8 mouse cellular contexts compared by ENCODE assay signal in the genomic region with DNA sequence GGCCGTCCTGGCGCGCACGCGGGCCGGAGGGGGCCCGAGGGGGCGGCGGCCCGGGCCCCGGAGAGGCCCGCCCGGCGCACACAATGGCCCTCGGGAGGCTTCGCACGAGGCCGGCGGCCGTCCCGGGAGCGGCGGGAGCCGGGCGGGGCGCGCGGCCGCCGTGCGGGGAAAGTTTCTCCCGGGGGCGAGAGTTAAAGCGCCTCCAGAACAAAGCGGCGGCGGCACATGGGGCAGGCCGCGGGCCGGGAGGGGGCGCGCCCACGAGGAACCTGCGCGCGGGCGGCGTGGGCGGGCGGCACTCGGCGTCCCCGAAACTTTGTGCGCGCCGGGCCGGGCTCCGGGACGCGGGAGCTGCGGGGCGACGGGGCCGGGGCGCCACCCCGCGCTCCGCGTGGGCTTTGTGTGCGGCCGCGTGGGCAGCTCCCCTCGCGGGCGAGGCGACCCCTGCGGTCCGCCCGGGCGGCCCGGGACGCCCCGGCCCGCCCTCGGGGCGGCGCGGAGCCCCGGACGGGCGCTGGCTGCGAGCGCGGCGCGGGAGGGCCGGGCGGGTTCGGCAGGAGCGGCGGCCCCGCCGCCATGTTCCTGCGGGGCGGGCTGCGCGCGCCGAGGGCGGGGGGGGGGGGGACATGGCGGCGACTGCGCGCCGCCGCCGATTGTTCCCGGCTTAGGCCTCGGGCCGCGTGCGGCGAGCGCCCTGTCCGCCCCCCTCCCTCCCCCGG. TPM values are rescaled to one million over a fixed set of nuclear protein-coding genes. Genes with fewer than 3 reads are reported as not detected.
DNase-seq lines count a peak whose midpoint lies in the region; ATAC-seq and TF ChIP-seq lines count a peak whose summit lies in the region.

No protein-coding gene starts in this region.

- H3K4me1 ChIP-seq in lung, adult 2 months (ENCODE audit: control insufficient read depth, insufficient read depth, low read length) = peaks cover 2% of the 10 kb centered on the region; the same call in 1 of the 2 replicates
- H3K4me1 ChIP-seq in intestine, embryonic 14.5 days (replicated peaks; ENCODE audit: control insufficient read depth, insufficient read depth, low read length) = peaks cover 10% of the 10 kb centered on the region
- peaks cover 28% of the 10 kb centered on the region for H3K4me1 ChIP-seq in liver, embryonic 12.5 days
- peaks cover 41% of the 10 kb centered on the region for H3K4me1 ChIP-seq in neural tube, embryonic 13.5 days (replicated peaks)

- TF ChIP-seq POLR2A in lung, adult 2 months (IDR thresholded peaks at IDR 0.05; ENCODE audit: borderline replicate concordance, extremely low read depth, low read depth, low read length) = no peak

- H3K36me3 ChIP-seq in intestine, embryonic 14.5 days (ENCODE audit: control insufficient read depth, insufficient read depth, low read length) = peaks cover 38% of the 10 kb centered on the region
- H3K36me3 ChIP-seq in liver, embryonic 12.5 days = peaks cover 39% of the 10 kb centered on the region
- H3K36me3 ChIP-seq in neural tube, embryonic 13.5 days = peaks cover 30% of the 10 kb centered on the region

- peak; percentile 40 for DNase-seq in lung, adult 2 months
- no peak for DNase-seq in lung, postnatal 25 days (ENCODE audit: low spot score)
- peak; percentile 13 for DNase-seq in cerebellum, adult 11 months
- peak; percentile 46 for DNase-seq in gastrocnemius, adult 2 months
- peak; percentile 60 for DNase-seq in intestine, embryonic 14.5 days (ENCODE audit: low spot score)
- DNase-seq in thymus, postnatal 10 days (ENCODE audit: low spot score in 2 of 2) = peak; percentile 50 to 52

- no peak for TF ChIP-seq CTCF in lung, adult 2 months (IDR thresholded peaks at IDR 0.05; ENCODE audit: insufficient read depth, low read length)
- no peak for TF ChIP-seq CTCF in gastrocnemius, adult 2 months (IDR thresholded peaks at IDR 0.05)

- peak overlapping the region; percentile 87 for H3K4me2 ChIP-seq in intestine, embryonic 14.5 days (ENCODE audit: low read length)
- peak overlapping the region; percentile 96 for H3K4me2 ChIP-seq in liver, embryonic 12.5 days
- H3K4me2 ChIP-seq in neural tube, embryonic 13.5 days = peak overlapping the region; percentile 89

- intact Hi-C loops in gastrocnemius, adult 2 months (cut with DNase I) = no loop called here

- H3K9ac ChIP-seq in intestine, embryonic 14.5 days (ENCODE audit: low read length) = peak overlapping the region; percentile 98
- H3K9ac ChIP-seq in liver, embryonic 12.5 days = peak overlapping the region; percentile 97
- peak overlapping the region; percentile 97 for H3K9ac ChIP-seq in neural tube, embryonic 13.5 days

- ATAC-seq in intestine, embryonic 14.5 days (replicated peaks; ENCODE audit: low FRiP score, low TSS enrichment, low read depth) = peak; percentile 26
- ATAC-seq in liver, embryonic 12.5 days = peak; percentile 39
- peak; percentile 68 for ATAC-seq in neural tube, embryonic 13.5 days (ENCODE audit: low read depth)

- under 1% methylated on average over 86 of the region's 126 CpGs for WGBS in lung, adult 2 months
- 1% methylated on average over 61 of the region's 126 CpGs for WGBS in intestine, embryonic 14.5 days
- under 1% methylated on average over 40 of the region's 126 CpGs for WGBS in liver, embryonic 12.5 days (ENCODE audit: insufficient replicate concordance)
- WGBS in neural tube, embryonic 13.5 days = under 1% methylated on average over 66 of the region's 126 CpGs

- H3K4me3 ChIP-seq in lung, adult 2 months (replicated peaks; ENCODE audit: extremely low read depth, low read depth, low read length) = peak overlapping the region; percentile 79
- H3K4me3 ChIP-seq in gastrocnemius, adult 2 months = peak overlapping the region; percentile 85
- peak overlapping the region; percentile 80 for H3K4me3 ChIP-seq in intestine, embryonic 14.5 days (ENCODE audit: low read depth, low read length)
- peak overlapping the region; percentile 88 for H3K4me3 ChIP-seq in liver, embryonic 12.5 days
- H3K4me3 ChIP-seq in neural tube, embryonic 13.5 days = peak overlapping the region; percentile 87

- H3K9me3 ChIP-seq in intestine, embryonic 14.5 days (ENCODE audit: control insufficient read depth, low read length) = no peaks in the 10 kb centered on the region
- H3K9me3 ChIP-seq in liver, embryonic 12.5 days (replicated peaks) = no peaks in the 10 kb centered on the region
- no peaks in the 10 kb centered on the region for H3K9me3 ChIP-seq in neural tube, embryonic 13.5 days

- H3K27ac ChIP-seq in gastrocnemius, adult 2 months = peak overlapping the region; percentile 91
- H3K27ac ChIP-seq in intestine, embryonic 14.5 days (ENCODE audit: low read depth) = peak overlapping the region; percentile 91
- H3K27ac ChIP-seq in liver, embryonic 12.5 days = peak overlapping the region; percentile 94
- H3K27ac ChIP-seq in neural tube, embryonic 13.5 days (replicated peaks) = peak overlapping the region; percentile 97

- H3K27me3 ChIP-seq in intestine, embryonic 14.5 days (replicated peaks; ENCODE audit: control insufficient read depth, insufficient read depth, low read length) = 0 out of 2 replicates have a peak, but pooled peaks cover 5% of the 10 kb centered on the region
- H3K27me3 ChIP-seq in liver, embryonic 12.5 days (replicated peaks) = no peaks in the 10 kb centered on the region
- peaks cover 5% of the 10 kb centered on the region for H3K27me3 ChIP-seq in neural tube, embryonic 13.5 days

RNA-seq across cellular contexts. Expression of a gene that starts 50.5 kb away (rescaled TPM):
- polyA plus RNA-seq in lung, adult 2 months (2012; rRNA removed) = 0.06 TPM in 1 of 2 replicates, not detected in the other
- total RNA-seq in gastrocnemius, adult 2 months (2021) = not detected
- 0.11 and 0.24 TPM in 2 replicates for polyA plus RNA-seq in intestine, embryonic 14.5 days (2014; fragmentation: Nextera tagmentation; extraction: Ambion mirVana)
- polyA plus RNA-seq in liver, embryonic 12.5 days (2016; fragmentation: Nextera tagmentation; extraction: Ambion mirVana) = not detected in 2 replicates
- 6.7 and 7.1 TPM in 2 replicates for polyA plus RNA-seq in neural tube, embryonic 13.5 days (2015; fragmentation: Nextera tagmentation; extraction: Ambion mirVana)
